17 mouse cellular contexts compared by ENCODE assay signal in genomic region chr11:17768837-17769466, GRCm38 (mm10).
DNase-seq lines count a peak whose midpoint lies in the region; ATAC-seq lines count a peak whose summit lies in the region.
"Had no signal": no experiment of that assay in that cellular context is flagged by ENCODE, and none has a peak within 500 bp of the region (broad histone marks: within the 10 kb centered on the region; RNA-seq: fewer than 3 reads in every experiment).

No protein-coding gene starts in this region.

- H3K4me1 ChIP-seq in kidney, embryonic 16.5 days (ENCODE audit: insufficient read depth, low read length), result peaks cover 8% of the 10 kb centered on the region; the same call in 1 of the 2 replicates
- H3K4me1 ChIP-seq: embryonic facial prominence, embryonic 13.5 days; forebrain, embryonic 15.5 days; hindbrain, embryonic 12.5 days; limb, embryonic 13.5 days; liver, embryonic 13.5 days had no signal

- no peak for ATAC-seq in kidney, embryonic 16.5 days (ENCODE audit: low FRiP score, low TSS enrichment)
- ATAC-seq: activated CD4-positive, CD25-positive, alpha-beta regulatory T cell, adult 4 months; forebrain, embryonic 15.5 days had no signal

- no peaks in the 10 kb centered on the region for H3K27me3 ChIP-seq in kidney, embryonic 16.5 days (ENCODE audit: insufficient read depth, low read length)
- H3K27me3 ChIP-seq: embryonic facial prominence, embryonic 13.5 days; forebrain, embryonic 15.5 days; hindbrain, embryonic 12.5 days; limb, embryonic 13.5 days; liver, embryonic 13.5 days had no signal

- H3K4me3 ChIP-seq in kidney, embryonic 16.5 days (ENCODE audit: low read length), result no peak overlapping the region
- H3K4me3 ChIP-seq: embryonic facial prominence, embryonic 13.5 days; forebrain, embryonic 15.5 days; heart, adult 2 months; hindbrain, embryonic 12.5 days; limb, embryonic 13.5 days; liver, embryonic 13.5 days had no signal

- H3K36me3 ChIP-seq in kidney, embryonic 16.5 days (ENCODE audit: insufficient read depth, low read length), result no peaks in the 10 kb centered on the region
- H3K36me3 ChIP-seq: embryonic facial prominence, embryonic 13.5 days; forebrain, embryonic 15.5 days; hindbrain, embryonic 12.5 days; limb, embryonic 13.5 days; liver, embryonic 13.5 days had no signal

- no peak overlapping the region for H3K9ac ChIP-seq in kidney, embryonic 16.5 days (replicated peaks; ENCODE audit: low read length)
- H3K9ac ChIP-seq: embryonic facial prominence, embryonic 13.5 days; forebrain, embryonic 15.5 days; hindbrain, embryonic 12.5 days; limb, embryonic 13.5 days; liver, embryonic 13.5 days had no signal

- peak; percentile 33 for DNase-seq in cerebellum, adult 9-10 months
- no peak for DNase-seq in cerebellum, adult 9-11 months
- DNase-seq in kidney, postnatal 36 days, result no peak
- DNase-seq in retina, postnatal 1 day, result peak; percentile 48
- no peak for DNase-seq in retina, embryonic 14.5 days (ENCODE audit: low spot score)
- DNase-seq in neural tube, embryonic 10.5 days (ENCODE audit: extremely low spot score, low spot score), result no peak
- DNase-seq: gastrocnemius, postnatal 14 days; liver, embryonic 13.5 days; right cerebral cortex, adult 18-20 months; thymus, postnatal 25 days had no signal

- H3K27ac ChIP-seq in kidney, embryonic 16.5 days (ENCODE audit: low read length), result peak overlapping the region; percentile 30; the same call in 1 of the 2 replicates
- H3K27ac ChIP-seq: embryonic facial prominence, embryonic 13.5 days; forebrain, embryonic 15.5 days; heart, adult 2 months; hindbrain, embryonic 12.5 days; limb, embryonic 13.5 days; liver, embryonic 13.5 days had no signal

- WGBS in kidney, embryonic 16.5 days, result 43% methylated on average over 4 of the region's 4 CpGs

- no peak overlapping the region for H3K4me2 ChIP-seq in kidney, embryonic 16.5 days (replicated peaks; ENCODE audit: low read depth, low read length)
- H3K4me2 ChIP-seq: embryonic facial prominence, embryonic 13.5 days; forebrain, embryonic 15.5 days; hindbrain, embryonic 12.5 days; limb, embryonic 13.5 days; liver, embryonic 13.5 days had no signal

- H3K9me3 ChIP-seq in kidney, embryonic 16.5 days (ENCODE audit: low read length), result no peaks in the 10 kb centered on the region
- H3K9me3 ChIP-seq: embryonic facial prominence, embryonic 13.5 days; forebrain, embryonic 15.5 days; hindbrain, embryonic 12.5 days; limb, embryonic 13.5 days; liver, embryonic 13.5 days had no signal

Comparison
In these comparisons a context has a peak if more than half of its experiments do, and no peak if none do; other contexts are left out.
1. DNase-seq: peak in cerebellum, adult 9-10 months (single experiment) and retina, postnatal 1 day (single experiment); none in cerebellum, adult 9-11 months (single experiment), kidney, postnatal 36 days (0 of 2), retina, embryonic 14.5 days (single experiment) and neural tube, embryonic 10.5 days (single experiment).